Comparison of ENCODE assay signal across 20 mouse cellular contexts in the genomic region with DNA sequence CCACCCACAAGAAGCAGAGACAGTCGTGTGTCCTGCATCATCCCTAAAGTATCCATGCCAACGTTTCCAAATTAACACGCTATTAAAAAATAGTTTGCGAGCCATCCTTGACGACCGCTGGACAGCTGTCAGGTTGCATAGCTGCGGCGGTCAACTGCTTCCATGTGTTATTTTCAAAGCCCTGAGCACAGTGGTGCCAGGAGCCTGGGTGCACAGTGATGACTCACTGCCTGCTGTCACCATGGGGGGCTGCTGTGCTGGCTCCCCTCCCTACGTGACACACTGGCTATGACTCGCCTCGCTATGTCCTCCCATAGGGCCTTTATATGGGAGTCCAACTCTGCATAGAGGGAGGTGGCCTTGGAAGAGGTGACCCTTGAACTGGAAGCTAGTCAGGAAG. TPM values are rescaled to one million over a fixed set of nuclear protein-coding genes. Genes with fewer than 3 reads are reported as not detected.
DNase-seq lines count a peak whose midpoint lies in the region; ATAC-seq and TF ChIP-seq lines count a peak whose summit lies in the region.
"Had no signal": no experiment of that assay in that cellular context is flagged by ENCODE, and none has a peak within 500 bp of the region (broad histone marks: within the 10 kb centered on the region; RNA-seq: fewer than 3 reads in every experiment).

No protein-coding gene starts in this region.

- DNase-seq in brain, adult 2 months (ENCODE audit: low read depth, low spot score) = peak; percentile 62
- peak; percentile 43 for DNase-seq in lung, postnatal 25 days (ENCODE audit: low spot score)
- DNase-seq in kidney, adult 2 months = no peak
- no peak for DNase-seq in gastrocnemius, postnatal 14 days
- DNase-seq: gastrocnemius, postnatal 36 days; heart, postnatal 36 days; kidney, postnatal 14 days; right cerebral cortex, postnatal 4 days had no signal

- H3K4me2 ChIP-seq in hindbrain, embryonic 12.5 days (replicated peaks) = no peak overlapping the region
- H3K4me2 ChIP-seq in hindbrain, embryonic 13.5 days = no peak overlapping the region
- H3K4me2 ChIP-seq: embryonic facial prominence, embryonic 12.5 days; heart, embryonic 12.5 days; midbrain, embryonic 15.5 days had no signal

- intact Hi-C loops in gastrocnemius, postnatal 14 days (cut with DNase I; ENCODE audit: low total_unique reads) = no loop called here

- no peak overlapping the region for H3K9ac ChIP-seq in hindbrain, embryonic 12.5 days
- H3K9ac ChIP-seq in hindbrain, embryonic 13.5 days = no peak overlapping the region
- H3K9ac ChIP-seq: embryonic facial prominence, embryonic 12.5 days; heart, embryonic 12.5 days; midbrain, embryonic 15.5 days had no signal

- no peak overlapping the region for H3K4me3 ChIP-seq in hindbrain, embryonic 12.5 days
- no peak overlapping the region for H3K4me3 ChIP-seq in hindbrain, embryonic 13.5 days
- peak overlapping the region; percentile 76 for H3K4me3 ChIP-seq in megakaryocyte, embryonic 14.5 days (replicated peaks)
- no peak overlapping the region for H3K4me3 ChIP-seq in kidney, adult 2 months (ENCODE audit: insufficient read depth, low read depth, low read length)
- H3K4me3 ChIP-seq: embryonic facial prominence, embryonic 12.5 days; forebrain, embryonic 10.5 days; heart, embryonic 12.5 days; midbrain, embryonic 15.5 days had no signal

- TF ChIP-seq POLR2A in kidney, adult 2 months (IDR thresholded peaks at IDR 0.05; ENCODE audit: low read depth, low read length) = no peak

- ATAC-seq in hindbrain, embryonic 12.5 days (ENCODE audit: low FRiP score) = peak; percentile 35; the same call in 1 of the 2 replicates
- ATAC-seq in hindbrain, embryonic 13.5 days (ENCODE audit: low FRiP score) = no peak
- no peak for ATAC-seq in megakaryocyte, adult 5-6 weeks (ENCODE audit: poor library complexity, severe bottlenecking)
- ATAC-seq: CD4-positive, CD25-positive, alpha-beta regulatory T cell, adult 4 months; midbrain, embryonic 15.5 days had no signal

- no peaks in the 10 kb centered on the region for H3K36me3 ChIP-seq in hindbrain, embryonic 12.5 days
- H3K36me3 ChIP-seq in hindbrain, embryonic 13.5 days = no peaks in the 10 kb centered on the region
- H3K36me3 ChIP-seq in megakaryocyte, embryonic 14.5 days (replicated peaks; ENCODE audit: low read length) = peaks cover 64% of the 10 kb centered on the region
- H3K36me3 ChIP-seq in kidney, adult 2 months (ENCODE audit: control insufficient read depth, insufficient read depth, low read length) = no peaks in the 10 kb centered on the region
- H3K36me3 ChIP-seq: embryonic facial prominence, embryonic 12.5 days; forebrain, embryonic 10.5 days; heart, embryonic 12.5 days; midbrain, embryonic 15.5 days had no signal

- WGBS in hindbrain, embryonic 12.5 days = 78% methylated on average over 11 of the region's 11 CpGs
- 82% methylated on average over 11 of the region's 11 CpGs for WGBS in hindbrain, embryonic 13.5 days
- 83% methylated on average over 11 of the region's 11 CpGs for WGBS in kidney, adult 2 months

- peaks cover 13% of the 10 kb centered on the region for H3K4me1 ChIP-seq in hindbrain, embryonic 12.5 days
- H3K4me1 ChIP-seq in hindbrain, embryonic 13.5 days (replicated peaks) = peaks cover 8% of the 10 kb centered on the region
- H3K4me1 ChIP-seq in megakaryocyte, embryonic 14.5 days = peaks cover 97% of the 10 kb centered on the region
- no peaks in the 10 kb centered on the region for H3K4me1 ChIP-seq in kidney, adult 2 months (ENCODE audit: control insufficient read depth, insufficient read depth, low read length)
- H3K4me1 ChIP-seq: midbrain, embryonic 15.5 days had no signal

- TF ChIP-seq CTCF in kidney, adult 2 months (conservative IDR thresholded peaks at IDR 0.05; ENCODE audit: insufficient read depth, insufficient read length, low read depth, low read length) = no peak

- no peak overlapping the region for H3K27ac ChIP-seq in hindbrain, embryonic 12.5 days
- no peak overlapping the region for H3K27ac ChIP-seq in hindbrain, embryonic 13.5 days
- no peak overlapping the region for H3K27ac ChIP-seq in kidney, adult 2 months (ENCODE audit: insufficient read depth, low read depth, low read length)
- H3K27ac ChIP-seq: embryonic facial prominence, embryonic 12.5 days; forebrain, embryonic 10.5 days; midbrain, embryonic 15.5 days had no signal

- no peaks in the 10 kb centered on the region for H3K9me3 ChIP-seq in hindbrain, embryonic 12.5 days (replicated peaks)
- H3K9me3 ChIP-seq in hindbrain, embryonic 13.5 days = no peaks in the 10 kb centered on the region
- no peaks in the 10 kb centered on the region for H3K9me3 ChIP-seq in megakaryocyte, embryonic 14.5 days
- H3K9me3 ChIP-seq: embryonic facial prominence, embryonic 12.5 days; forebrain, embryonic 10.5 days; heart, embryonic 12.5 days; midbrain, embryonic 15.5 days had no signal

- H3K27me3 ChIP-seq in hindbrain, embryonic 12.5 days = no peaks in the 10 kb centered on the region
- no peaks in the 10 kb centered on the region for H3K27me3 ChIP-seq in hindbrain, embryonic 13.5 days
- no peaks in the 10 kb centered on the region for H3K27me3 ChIP-seq in megakaryocyte, embryonic 14.5 days (replicated peaks)
- no peaks in the 10 kb centered on the region for H3K27me3 ChIP-seq in kidney, adult 2 months (replicated peaks; ENCODE audit: control insufficient read depth, insufficient read depth, low read length)
- H3K27me3 ChIP-seq: embryonic facial prominence, embryonic 12.5 days; heart, embryonic 12.5 days; midbrain, embryonic 15.5 days had no signal

RNA-seq across cellular contexts. Expression of gene Cass4, which starts 17.5 kb away (rescaled TPM):
- polyA plus RNA-seq in hindbrain, embryonic 12.5 days (2016; fragmentation: Nextera tagmentation; extraction: Ambion mirVana) = 0.14 and 0.38 TPM in 2 replicates
- 0.13 and 0.19 TPM in 2 replicates for polyA plus RNA-seq in hindbrain, embryonic 13.5 days (2015; fragmentation: Nextera tagmentation; extraction: Ambion mirVana)
- polyA plus RNA-seq in megakaryocyte, embryonic 14.5 days (2012; ENCODE audit: insufficient read depth, low replicate concordance) = 5.9 TPM in 2 replicates
- total RNA-seq in megakaryocyte, adult 5-6 weeks (2015) = 4.0 TPM in 2 replicates
- total RNA-seq in megakaryocyte, adult 5-6 weeks (2017) = 3.6 and 5.3 TPM in 2 replicates
- 0.22 and 0.30 TPM in 2 replicates for polyA plus RNA-seq in kidney, adult 2 months (2012; rRNA removed)
- under 1 TPM; 0.18 to 0.55 TPM for total RNA-seq in gastrocnemius, postnatal 14 days (2021)

RNA-seq across cellular contexts. Expression of gene Rtf2, which starts 29.3 kb away (rescaled TPM):
- polyA plus RNA-seq in hindbrain, embryonic 12.5 days (2016; fragmentation: Nextera tagmentation; extraction: Ambion mirVana) = 86.5 and 93.0 TPM in 2 replicates
- polyA plus RNA-seq in hindbrain, embryonic 13.5 days (2015; fragmentation: Nextera tagmentation; extraction: Ambion mirVana) = 99.8 and 102 TPM in 2 replicates
- 15.3 and 57.1 TPM in 2 replicates for polyA plus RNA-seq in megakaryocyte, embryonic 14.5 days (2012; ENCODE audit: insufficient read depth, low replicate concordance)
- total RNA-seq in megakaryocyte, adult 5-6 weeks (2015) = 49.3 and 54.0 TPM in 2 replicates
- 190 and 209 TPM in 2 replicates for total RNA-seq in megakaryocyte, adult 5-6 weeks (2017)
- polyA plus RNA-seq in kidney, adult 2 months (2012; rRNA removed) = 37.7 and 39.9 TPM in 2 replicates
- 10 to 100 TPM; 30.8 to 32.9 TPM for total RNA-seq in gastrocnemius, postnatal 14 days (2021)

RNA-seq across cellular contexts. Expression of gene Cstf1, which starts 40.6 kb away (rescaled TPM):
- 37.3 and 37.5 TPM in 2 replicates for polyA plus RNA-seq in hindbrain, embryonic 12.5 days (2016; fragmentation: Nextera tagmentation; extraction: Ambion mirVana)
- polyA plus RNA-seq in hindbrain, embryonic 13.5 days (2015; fragmentation: Nextera tagmentation; extraction: Ambion mirVana) = 25.2 and 27.1 TPM in 2 replicates
- polyA plus RNA-seq in megakaryocyte, embryonic 14.5 days (2012; ENCODE audit: insufficient read depth, low replicate concordance) = 7.2 and 7.4 TPM in 2 replicates
- total RNA-seq in megakaryocyte, adult 5-6 weeks (2015) = 18.5 and 19.7 TPM in 2 replicates
- total RNA-seq in megakaryocyte, adult 5-6 weeks (2017) = 34.4 and 39.7 TPM in 2 replicates
- polyA plus RNA-seq in kidney, adult 2 months (2012; rRNA removed) = 31.3 and 37.7 TPM in 2 replicates
- total RNA-seq in gastrocnemius, postnatal 14 days (2021) = 10 to 100 TPM; 16.4 to 19.3 TPM

RNA-seq across cellular contexts. Expression of gene Aurka, which starts 40.8 kb away (rescaled TPM):
- 78.8 and 85.6 TPM in 2 replicates for polyA plus RNA-seq in hindbrain, embryonic 12.5 days (2016; fragmentation: Nextera tagmentation; extraction: Ambion mirVana)
- 26.7 and 26.8 TPM in 2 replicates for polyA plus RNA-seq in hindbrain, embryonic 13.5 days (2015; fragmentation: Nextera tagmentation; extraction: Ambion mirVana)
- 7.0 and 9.6 TPM in 2 replicates for polyA plus RNA-seq in megakaryocyte, embryonic 14.5 days (2012; ENCODE audit: insufficient read depth, low replicate concordance)
- total RNA-seq in megakaryocyte, adult 5-6 weeks (2015) = 46.6 and 51.4 TPM in 2 replicates
- 79.4 and 81.0 TPM in 2 replicates for total RNA-seq in megakaryocyte, adult 5-6 weeks (2017)
- 0.92 and 1.2 TPM in 2 replicates for polyA plus RNA-seq in kidney, adult 2 months (2012; rRNA removed)
- total RNA-seq in gastrocnemius, postnatal 14 days (2021) = 1 to 10 TPM; 4.2 to 4.3 TPM

RNA-seq across cellular contexts. Expression of gene Gcnt7, which starts 47.3 kb away (rescaled TPM):
- polyA plus RNA-seq in hindbrain, embryonic 12.5 days (2016; fragmentation: Nextera tagmentation; extraction: Ambion mirVana) = 2.2 and 2.5 TPM in 2 replicates
- polyA plus RNA-seq in hindbrain, embryonic 13.5 days (2015; fragmentation: Nextera tagmentation; extraction: Ambion mirVana) = 1.6 and 1.9 TPM in 2 replicates
- polyA plus RNA-seq in megakaryocyte, embryonic 14.5 days (2012; ENCODE audit: insufficient read depth, low replicate concordance) = not detected in 2 replicates
- not detected in 2 replicates for total RNA-seq in megakaryocyte, adult 5-6 weeks (2015)
- total RNA-seq in megakaryocyte, adult 5-6 weeks (2017) = not detected in 2 replicates
- 0.04 TPM in 1 of 2 replicates, not detected in the other for polyA plus RNA-seq in kidney, adult 2 months (2012; rRNA removed)
- total RNA-seq in gastrocnemius, postnatal 14 days (2021) = not detected
- total RNA-seq: adrenal gland, postnatal 4 days; gastrocnemius, postnatal 36 days; heart, postnatal 36 days; layer of hippocampus, postnatal 14 days; left cerebral cortex, postnatal 36 days had no signal

Comparison
In these comparisons a context has a peak if more than half of its experiments do, and no peak if none do; other contexts are left out.
1. DNase-seq: peak in brain, adult 2 months (single experiment) and lung, postnatal 25 days (single experiment); none in kidney, adult 2 months (single experiment) and gastrocnemius, postnatal 14 days (single experiment).